Mouse (Mus musculus) megakaryocyte, adult 5-6 weeks (primary cell): Measurements from ENCODE around the gene Gm9639. TPM values are rescaled to one million over a fixed set of nuclear protein-coding genes. Genes with fewer than 3 reads are reported as not detected.
"Not testable (repeated sequence)": the region's sequence is repeated elsewhere in the genome, so short reads cannot be mapped to it uniquely, and the experiment has no call there.

Experiments
- ATAC-seq: 2 replicates; pipeline ENCODE4 v1.8.0; 2016; ENCODE audit warnings: mild to moderate bottlenecking, inconsistent platforms; ENCODE audit not compliant: poor library complexity, severe bottlenecking
- total RNA-seq, 2 experiments: library from RNA; stranded (forward) in 1 of 2; stranded (reverse) in 1 of 2; fragments of 153-499, 151-499 nt in 1 of 2; fragments of 221-1000, 200-1000 nt in 1 of 2; gene quantifications; 2 replicates each; pipeline versions ENCODE4 v1.2.3 to v1.2.4; 2015 to 2017

The Gm9639 gene
- total RNA-seq (2015) (not detected in 2 replicates), total RNA-seq (2017) (not detected in 2 replicates)

DNA sequence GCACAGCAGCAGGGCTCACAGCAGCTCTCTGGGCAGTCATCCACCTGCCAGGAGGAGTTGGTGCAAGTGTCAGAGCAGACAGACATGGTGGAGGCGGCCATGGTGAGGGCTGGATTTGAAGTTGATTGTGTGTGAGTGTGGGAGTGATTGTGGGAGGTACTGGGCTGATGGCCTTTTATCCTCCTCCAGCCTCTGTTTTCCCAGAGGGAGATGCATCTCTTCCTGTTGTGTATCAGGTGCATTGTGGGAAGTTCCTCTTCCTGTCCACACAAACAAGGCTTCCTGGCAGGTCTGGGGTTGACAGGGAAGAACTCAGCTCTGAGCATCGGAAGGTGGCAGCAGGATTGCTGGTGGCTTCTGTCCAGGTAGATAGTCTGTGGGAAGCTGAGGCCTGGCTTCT is at the start of gene Gm9639:
Gene Gm9639 (minus strand): TSS at position 101 of the 400 bp plus-strand sequence.
- no peak for ATAC-seq

DNA sequence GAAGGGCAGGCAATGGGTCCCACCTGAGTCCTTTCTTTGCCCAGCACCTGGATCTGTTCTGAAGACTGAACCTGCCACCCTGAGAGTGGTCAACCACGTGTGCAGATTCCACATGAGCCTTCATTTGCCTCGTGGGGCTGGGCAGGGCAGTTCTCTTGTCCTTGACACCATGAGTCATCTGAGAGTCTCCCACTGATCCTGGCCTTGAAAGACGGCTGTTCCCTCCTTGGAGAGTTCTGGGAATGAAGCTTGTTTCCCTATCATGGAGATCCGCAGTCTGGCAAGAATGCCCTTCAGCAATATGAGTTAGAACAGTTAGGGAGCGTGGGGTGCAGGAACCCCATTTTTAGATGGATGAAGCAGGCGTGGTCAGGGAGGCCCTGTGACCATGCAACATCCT is 44.1 kb upstream of the Gm9639 start:
- ATAC-seq = no peak

- no peak for ATAC-seq
These were observed 40.8 kb upstream of the Gm9639 start, which contains the start of gene Krtap10-10 for GRCm38 (mm10) chr10:77835647-77836046. Gene Krtap10-10, plus strand, starts transcription at chr10:77835947.

GRCm38 (mm10) chr10:77826951-77827350 is 32.1 kb upstream of the Gm9639 start, which contains the start of gene Krtap10-4:
Gene Krtap10-4, minus strand, starts transcription at chr10:77827095.
- no peak for ATAC-seq

DNA sequence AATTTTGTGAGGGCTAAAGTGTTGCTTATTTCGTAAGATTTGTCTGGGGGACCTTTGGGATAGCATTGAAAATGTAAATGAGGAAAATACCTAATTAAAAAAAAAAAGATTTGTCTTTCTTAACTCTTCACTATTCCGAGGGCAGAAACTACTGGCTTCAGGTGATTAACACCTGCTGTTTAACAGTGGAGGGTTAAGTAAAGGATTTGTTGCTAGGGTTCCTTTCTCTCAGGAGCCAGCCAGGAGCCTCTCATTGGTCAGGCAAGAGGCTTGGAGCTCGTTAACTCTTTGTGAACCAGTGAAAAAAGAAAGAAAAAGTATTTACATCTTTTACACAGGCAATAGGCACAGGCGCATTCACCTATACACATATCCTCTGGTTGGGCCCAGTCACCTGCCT is 24.3 kb upstream of the Gm9639 start:
- no peak for ATAC-seq

- no peak for ATAC-seq
These were observed 23.6 kb upstream of the Gm9639 start for GRCm38 (mm10) chr10:77818523-77818922.

DNA sequence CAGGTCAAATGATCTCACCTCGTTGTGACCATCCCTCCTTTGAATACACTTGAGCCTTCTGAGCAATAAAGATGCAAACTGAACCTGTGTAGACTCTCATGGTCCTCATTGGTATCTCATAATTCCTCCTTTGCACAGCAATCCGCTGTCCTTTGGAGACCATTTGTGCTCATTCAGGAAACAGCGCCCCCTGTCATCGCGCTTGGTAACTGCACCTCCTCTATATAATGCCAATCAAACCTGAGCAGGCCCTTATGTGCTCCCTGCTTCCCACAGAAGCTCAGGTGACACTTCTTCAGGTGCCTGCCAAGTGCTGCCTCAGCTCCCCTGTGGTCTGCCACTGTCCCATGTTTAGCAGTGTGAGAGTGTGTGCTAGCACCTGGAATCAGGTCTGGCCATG is 20.6 kb upstream of the Gm9639 start:
- no peak for ATAC-seq

DNA sequence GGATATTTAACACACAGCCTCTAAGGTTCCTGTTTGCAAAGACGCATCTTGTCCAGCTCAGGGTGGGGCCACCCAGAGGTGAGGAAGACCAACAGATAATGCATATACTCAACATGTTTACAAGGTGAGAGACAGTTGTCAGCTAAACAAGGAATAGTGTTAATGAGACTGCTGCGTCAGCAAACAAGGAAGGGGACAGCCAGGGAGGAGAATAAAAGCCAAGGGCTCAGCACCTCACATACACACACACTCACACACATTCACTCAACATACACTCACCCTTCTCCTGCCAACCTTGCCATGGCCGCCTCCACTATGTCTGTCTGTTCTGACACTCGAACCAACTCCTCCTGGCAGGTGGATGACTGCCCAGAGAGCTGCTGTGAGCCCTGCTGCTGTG is 19.5 kb upstream of the Gm9639 start, which contains the start of gene Gm2696:
Gene Gm2696 (plus strand): TSS at position 301 of the 400 bp plus-strand sequence.
- no peak for ATAC-seq

DNA sequence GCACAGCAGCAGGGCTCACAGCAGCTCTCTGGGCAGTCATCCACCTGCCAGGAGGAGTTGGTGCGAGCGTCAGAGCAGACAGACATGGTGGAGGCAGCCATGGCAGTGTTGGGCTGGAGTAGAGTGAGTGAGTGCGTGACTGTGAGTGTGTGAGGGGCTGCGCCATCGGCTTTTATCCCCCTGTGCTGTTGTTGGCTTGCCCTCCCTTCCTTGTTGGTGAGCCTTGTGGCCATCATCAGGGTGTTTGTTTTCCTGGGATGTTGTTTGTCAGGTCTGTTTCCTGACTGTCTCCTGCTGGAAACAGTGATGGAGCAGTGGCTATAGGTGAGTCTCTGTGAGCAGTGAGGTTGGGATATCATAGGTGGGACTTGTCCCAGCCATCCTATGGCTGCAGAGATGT is 16.9 kb upstream of the Gm9639 start, which contains the start of gene Gm9507:
Gene Gm9507 (minus strand): TSS at position 101 of the 400 bp plus-strand sequence.
- ATAC-seq = no peak

DNA sequence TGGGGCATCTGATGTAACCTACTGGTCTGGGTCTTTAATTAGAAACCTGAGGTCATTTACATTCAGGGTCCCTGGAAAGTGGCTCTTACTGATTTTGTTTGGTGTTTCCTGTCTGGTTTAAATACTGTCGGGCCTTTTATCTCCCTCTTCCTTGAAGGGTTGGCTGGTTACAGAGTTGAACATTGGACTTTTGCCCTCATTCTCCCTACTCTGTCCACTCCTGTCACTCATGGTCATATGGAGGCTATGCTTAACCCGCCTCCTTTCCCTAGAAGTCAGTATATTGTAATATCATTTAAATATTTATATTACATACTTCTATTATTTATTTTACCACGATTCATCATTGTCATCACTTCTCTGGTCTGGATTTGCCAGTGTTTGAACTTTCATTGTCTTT is 9.2 kb upstream of the Gm9639 start:
- ATAC-seq = no peak

- no peak for ATAC-seq
These were observed 4.1 kb upstream of the Gm9639 start, which contains the start of gene Gm19668 for GRCm38 (mm10) chr10:77798921-77799508. Gene Gm19668, minus strand, starts transcription at chr10:77799133.

DNA sequence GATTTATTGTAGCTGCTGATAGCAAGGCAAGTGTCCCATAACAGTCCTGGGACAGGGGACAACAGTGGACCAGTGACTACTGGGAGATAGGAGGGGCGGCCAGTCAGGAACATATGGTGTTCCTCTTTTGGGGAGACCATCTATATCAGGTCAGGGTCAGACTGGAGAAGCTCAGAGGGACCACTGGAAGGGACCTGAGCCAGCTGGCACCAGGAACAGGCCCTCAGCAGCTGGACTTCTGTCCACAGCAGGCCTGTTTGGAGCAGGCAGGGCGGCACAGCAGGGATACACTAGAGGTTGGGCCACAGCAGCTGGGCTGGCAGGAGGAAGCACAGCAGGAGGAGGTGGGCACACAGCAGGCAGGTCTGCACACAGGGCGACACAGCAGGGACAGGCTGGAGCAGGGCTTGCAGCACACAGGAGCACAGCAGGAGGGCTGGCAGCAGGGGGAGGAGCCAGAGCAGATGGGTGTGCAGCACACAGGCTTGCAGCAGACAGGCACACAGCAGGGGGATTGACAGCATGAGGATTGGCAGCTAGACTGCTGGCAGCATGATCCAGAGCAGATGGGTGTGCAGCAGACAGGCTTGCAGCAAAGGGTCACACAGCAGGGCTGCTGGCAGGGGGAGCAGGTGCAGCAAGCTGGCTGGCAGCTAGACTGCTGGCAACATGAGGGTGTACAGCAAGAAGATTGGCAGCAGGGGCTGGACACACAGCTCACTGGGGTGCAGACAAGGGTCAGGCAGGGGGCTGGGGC is 3.5 kb upstream of the Gm9639 start:
- not testable (repeated sequence) for ATAC-seq

- no peak for ATAC-seq
These were observed 2.8 kb upstream of the Gm9639 start for GRCm38 (mm10) chr10:77797677-77798076.

GRCm38 (mm10) chr10:77788621-77789020 is 6.3 kb downstream of the Gm9639 start:
- ATAC-seq = no peak

DNA sequence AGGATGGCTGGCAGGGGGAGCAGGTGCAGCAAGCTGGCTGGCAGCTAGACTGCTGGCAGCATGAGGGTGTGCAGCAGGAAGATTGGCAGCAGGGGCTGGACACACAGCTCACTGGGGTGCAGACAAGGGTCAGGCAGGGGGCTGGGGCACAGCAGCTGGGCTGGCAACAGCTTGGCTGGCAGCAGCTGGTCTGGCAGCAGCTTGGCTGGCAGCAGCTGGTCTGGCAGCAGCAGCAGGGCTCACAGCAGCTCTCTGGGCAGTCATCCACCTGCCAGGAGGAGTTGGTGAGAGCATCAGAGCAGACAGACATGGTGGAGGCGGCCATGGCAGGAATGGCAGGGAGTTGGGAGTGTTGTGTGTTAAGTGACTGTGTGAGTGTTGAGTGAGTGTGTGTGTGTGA is 7.0 kb downstream of the Gm9639 start, which contains the start of gene Gm7137:
Gene Gm7137 (minus strand): TSS at position 325 of the 400 bp plus-strand sequence.
- ATAC-seq = not testable (repeated sequence)

- ATAC-seq = not testable (repeated sequence)
These were observed 11.5 kb downstream of the Gm9639 start for GRCm38 (mm10) chr10:77783396-77783795.

DNA sequence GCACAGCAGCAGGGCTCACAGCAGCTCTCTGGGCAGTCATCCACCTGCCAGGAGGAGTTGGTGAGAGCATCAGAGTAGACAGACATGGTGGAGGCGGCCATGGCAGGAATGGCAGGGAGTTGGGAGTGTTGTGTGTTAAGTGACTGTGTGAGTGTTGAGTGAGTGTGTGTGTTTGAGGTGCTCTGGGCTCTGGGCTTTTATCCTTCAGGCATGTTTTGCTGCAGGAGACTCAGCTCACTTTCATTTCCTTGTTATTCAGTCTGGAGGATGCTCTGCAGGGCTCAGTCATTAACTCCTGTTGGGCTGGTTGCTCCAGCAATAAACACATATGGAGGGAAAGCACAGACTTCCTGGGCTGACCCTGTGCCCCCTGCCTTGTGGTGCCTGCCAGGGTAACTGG is 12.4 kb downstream of the Gm9639 start, which contains the start of gene Gm3250:
Gene Gm3250 (minus strand): TSS at position 101 of the 400 bp plus-strand sequence.
- not testable (repeated sequence) for ATAC-seq

GRCm38 (mm10) chr10:77776844-77777243 is 18.0 kb downstream of the Gm9639 start, which contains the start of gene Gm7138:
Gene Gm7138, minus strand, starts transcription at chr10:77776944.
- not testable (repeated sequence) for ATAC-seq

DNA sequence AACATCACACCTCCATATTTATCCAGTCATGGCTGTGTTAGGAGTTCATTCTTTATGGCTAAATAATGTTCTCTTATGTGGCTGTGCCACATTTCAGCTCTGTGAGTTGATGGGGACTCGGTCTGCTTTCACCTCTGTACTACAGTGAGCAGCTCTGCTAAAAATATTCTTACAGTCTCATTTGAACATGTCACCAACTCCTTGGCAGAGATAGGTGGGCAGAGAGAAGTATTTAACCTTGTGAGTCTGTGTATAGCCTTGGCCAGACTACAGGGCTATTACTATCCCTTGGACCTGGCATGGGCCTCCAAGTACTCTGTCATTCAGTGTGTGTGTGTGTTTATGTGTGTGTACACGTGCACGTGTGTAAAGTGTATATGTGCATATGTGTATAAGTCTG is 22.7 kb downstream of the Gm9639 start:
- not testable (repeated sequence) for ATAC-seq

DNA sequence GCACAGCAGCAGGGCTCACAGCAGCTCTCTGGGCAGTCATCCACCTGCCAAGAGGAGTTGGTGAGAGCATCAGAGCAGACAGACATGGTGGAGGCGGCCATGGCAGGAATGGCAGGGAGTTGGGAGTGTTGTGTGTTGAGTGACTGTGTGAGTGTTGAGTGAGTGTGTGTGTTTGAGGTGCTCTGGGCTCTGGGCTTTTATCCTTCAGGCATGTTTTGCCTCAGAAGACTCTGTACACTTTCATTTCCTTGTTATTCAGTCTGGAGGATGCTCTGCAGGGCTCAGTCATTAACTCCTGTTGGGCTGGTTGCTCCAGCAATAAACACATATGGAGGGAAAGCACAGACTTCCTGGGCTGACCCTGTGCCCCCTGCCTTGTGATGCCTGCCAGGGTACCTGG is 23.7 kb downstream of the Gm9639 start, which contains the start of gene Gm3238:
Gene Gm3238 (minus strand): TSS at position 101 of the 400 bp plus-strand sequence.
- not testable (repeated sequence) for ATAC-seq

- no peak for ATAC-seq
These were observed 25.1 kb downstream of the Gm9639 start for GRCm38 (mm10) chr10:77769727-77770126.
